Mouse (Mus musculus): ENCODE measurements around the gene Ddx42.
"Not testable (repeated sequence)": the region's sequence is repeated elsewhere in the genome, so short reads cannot be mapped to it uniquely, and the experiment has no call there.

The Ddx42 gene

DNA sequence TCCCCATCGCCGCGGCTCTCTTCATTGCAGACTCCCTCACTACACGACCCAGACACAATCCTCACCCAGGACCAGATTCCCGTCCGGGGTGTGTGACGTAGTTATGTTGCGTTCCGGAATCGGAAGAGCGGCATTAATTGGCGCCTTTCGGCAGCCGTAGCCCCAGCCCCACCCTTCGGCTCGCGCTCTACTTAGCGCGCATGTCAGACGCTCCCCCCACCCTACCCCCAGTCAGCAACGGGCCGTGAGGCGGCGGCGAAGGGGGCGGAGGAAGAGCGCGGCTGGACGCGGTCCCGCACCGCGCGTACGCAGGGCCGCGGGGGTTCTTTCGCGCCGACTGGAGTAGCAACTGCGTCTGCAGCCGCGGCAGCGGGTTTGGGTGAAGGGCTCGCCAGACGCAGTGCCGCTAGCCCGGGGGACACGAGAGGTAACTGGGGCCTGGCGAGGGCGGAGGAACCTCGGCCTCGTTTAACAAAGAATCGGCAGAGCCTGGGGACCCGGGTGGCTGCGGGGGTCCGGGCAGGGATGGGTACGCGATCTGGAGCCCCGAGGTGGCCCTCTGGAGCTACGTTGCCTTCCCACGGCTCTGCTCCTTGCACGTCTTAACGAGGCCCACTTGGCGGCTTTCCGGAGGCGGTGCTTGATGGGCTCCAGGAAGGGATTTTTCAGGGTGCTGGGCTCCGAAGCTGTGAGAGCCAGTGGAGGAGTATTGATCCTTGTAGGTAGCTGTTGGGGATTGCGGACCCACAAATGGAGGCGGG, at the start of gene Ddx42:
Gene Ddx42, plus strand, starts transcription at position 197 of the 761 bp plus-strand sequence.
- DNase-seq (ENCODE audit: low read depth, low spot score) = peak; percentile 97

- no peak for DNase-seq (ENCODE audit: low read depth, low spot score)
These were observed 49.3 kb upstream of the Ddx42 start for GRCm38 (mm10) chr11:106167435-106167834.

DNA sequence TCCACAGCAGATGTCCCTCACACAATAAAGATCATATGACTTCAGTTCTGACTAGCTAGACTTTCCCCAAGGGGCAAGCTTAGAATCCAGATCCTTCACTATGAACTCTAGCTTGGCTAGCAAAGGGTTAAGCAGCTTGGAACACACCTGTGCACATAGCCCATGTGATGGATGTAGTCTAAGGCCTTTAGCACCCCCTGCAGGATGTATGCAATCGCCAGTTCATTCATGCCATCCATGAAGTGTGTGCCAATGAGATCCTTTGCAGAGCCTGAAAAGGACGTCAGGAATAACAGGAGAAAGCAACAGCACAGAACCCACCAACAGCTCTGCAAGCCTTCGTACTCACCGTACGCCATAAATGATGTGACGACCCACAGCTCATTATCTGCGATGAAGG, 45.9 kb upstream of the Ddx42 start:
- DNase-seq (ENCODE audit: low read depth, low spot score) = peak; percentile 56

GRCm38 (mm10) chr11:106173228-106173627, 43.5 kb upstream of the Ddx42 start:
- no peak for DNase-seq (ENCODE audit: low read depth, low spot score)

GRCm38 (mm10) chr11:106174372-106174771, 42.4 kb upstream of the Ddx42 start:
- no peak for DNase-seq (ENCODE audit: low read depth, low spot score)

- no peak for DNase-seq (ENCODE audit: low read depth, low spot score)
These were observed 41.6 kb upstream of the Ddx42 start for GRCm38 (mm10) chr11:106175081-106175480.

- no peak for DNase-seq (ENCODE audit: low read depth, low spot score)
These were observed 40.4 kb upstream of the Ddx42 start for GRCm38 (mm10) chr11:106176372-106176771.

- DNase-seq (ENCODE audit: low read depth, low spot score) = no peak
These were observed 38.5 kb upstream of the Ddx42 start for GRCm38 (mm10) chr11:106178036-106178782.

DNA sequence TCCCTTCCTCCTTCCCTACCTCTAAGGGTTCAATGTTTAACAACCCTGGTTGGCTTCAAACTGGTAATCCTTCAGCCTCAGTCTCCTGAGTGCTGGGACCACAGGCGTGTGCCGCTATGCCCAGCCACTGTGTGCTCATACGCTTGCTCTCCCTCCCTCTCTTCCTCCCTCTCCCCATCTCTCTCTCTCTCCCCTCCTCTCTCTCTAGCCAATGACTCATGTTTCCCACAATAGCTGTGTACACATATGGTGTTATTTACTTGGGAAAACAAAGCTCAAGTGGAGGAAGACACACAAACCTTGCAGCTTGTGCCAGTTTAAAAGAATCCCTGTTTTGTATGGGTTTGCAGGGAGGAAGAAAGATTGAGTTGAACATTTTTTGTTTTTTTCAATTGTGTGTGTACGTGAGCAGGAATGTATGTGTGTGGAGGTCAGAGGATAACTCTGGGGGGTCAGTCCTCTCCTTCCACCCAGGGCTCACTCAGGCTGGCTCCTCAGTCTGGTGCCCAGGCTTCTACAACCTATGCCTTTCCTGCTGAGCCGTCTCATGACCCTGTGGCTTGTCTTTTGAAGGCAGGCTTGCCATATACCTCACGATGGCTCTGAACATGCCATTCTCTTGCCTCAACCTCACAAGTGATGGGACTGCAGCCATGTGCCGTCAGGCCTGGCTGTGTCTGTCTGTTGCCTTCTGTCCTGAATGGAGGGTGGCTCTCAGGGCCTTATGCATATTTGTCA, 36.8 kb upstream of the Ddx42 start:
- no peak for DNase-seq (ENCODE audit: low read depth, low spot score)

DNA sequence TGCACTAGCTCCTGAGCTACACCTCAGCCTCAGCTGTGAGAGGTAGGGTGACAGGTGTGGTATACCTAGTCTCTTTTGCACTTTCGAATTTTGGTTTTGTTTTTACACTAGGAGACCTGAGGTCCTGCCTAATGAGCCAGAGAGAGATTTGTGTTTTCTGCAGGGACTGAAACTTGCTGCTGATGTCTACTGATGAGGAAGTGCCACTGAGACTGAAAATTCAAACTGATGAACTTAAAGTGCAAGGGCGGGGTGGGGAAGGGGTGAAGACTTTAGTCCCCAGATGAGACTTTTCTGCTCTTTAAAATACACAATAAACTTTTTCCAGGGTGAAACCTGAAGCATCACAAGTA, 36.3 kb upstream of the Ddx42 start:
- peak; percentile 88 for DNase-seq (ENCODE audit: low read depth, low spot score)

- no peak for DNase-seq (ENCODE audit: low read depth, low spot score)
These were observed 29.4 kb upstream of the Ddx42 start for GRCm38 (mm10) chr11:106187326-106187725.

DNA sequence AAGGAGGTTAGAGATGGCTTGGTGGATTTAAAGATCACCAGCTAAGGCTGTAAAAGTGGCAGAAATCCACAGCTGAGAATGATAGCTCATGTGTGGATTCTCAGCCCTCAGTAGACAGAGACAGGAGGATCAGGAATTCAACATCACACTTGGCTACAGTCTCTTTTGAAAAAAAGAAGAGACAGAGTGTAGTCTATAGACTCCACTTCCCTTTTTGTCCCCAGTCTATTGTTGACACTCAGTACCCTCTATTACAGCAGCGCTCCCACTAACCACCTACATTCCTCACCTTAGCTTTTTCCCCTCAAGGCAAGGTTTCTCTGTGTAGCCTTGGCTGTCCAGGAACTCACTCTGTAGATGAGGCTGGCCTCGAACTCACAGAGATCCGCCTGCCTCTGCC, 25.0 kb upstream of the Ddx42 start:
- DNase-seq (ENCODE audit: low read depth, low spot score) = peak; percentile 19

GRCm38 (mm10) chr11:106192241-106192640, 24.5 kb upstream of the Ddx42 start:
- DNase-seq (ENCODE audit: low read depth, low spot score) = no peak

GRCm38 (mm10) chr11:106192657-106193370, 23.9 kb upstream of the Ddx42 start:
- peak; percentile 85 for DNase-seq (ENCODE audit: low read depth, low spot score)

DNA sequence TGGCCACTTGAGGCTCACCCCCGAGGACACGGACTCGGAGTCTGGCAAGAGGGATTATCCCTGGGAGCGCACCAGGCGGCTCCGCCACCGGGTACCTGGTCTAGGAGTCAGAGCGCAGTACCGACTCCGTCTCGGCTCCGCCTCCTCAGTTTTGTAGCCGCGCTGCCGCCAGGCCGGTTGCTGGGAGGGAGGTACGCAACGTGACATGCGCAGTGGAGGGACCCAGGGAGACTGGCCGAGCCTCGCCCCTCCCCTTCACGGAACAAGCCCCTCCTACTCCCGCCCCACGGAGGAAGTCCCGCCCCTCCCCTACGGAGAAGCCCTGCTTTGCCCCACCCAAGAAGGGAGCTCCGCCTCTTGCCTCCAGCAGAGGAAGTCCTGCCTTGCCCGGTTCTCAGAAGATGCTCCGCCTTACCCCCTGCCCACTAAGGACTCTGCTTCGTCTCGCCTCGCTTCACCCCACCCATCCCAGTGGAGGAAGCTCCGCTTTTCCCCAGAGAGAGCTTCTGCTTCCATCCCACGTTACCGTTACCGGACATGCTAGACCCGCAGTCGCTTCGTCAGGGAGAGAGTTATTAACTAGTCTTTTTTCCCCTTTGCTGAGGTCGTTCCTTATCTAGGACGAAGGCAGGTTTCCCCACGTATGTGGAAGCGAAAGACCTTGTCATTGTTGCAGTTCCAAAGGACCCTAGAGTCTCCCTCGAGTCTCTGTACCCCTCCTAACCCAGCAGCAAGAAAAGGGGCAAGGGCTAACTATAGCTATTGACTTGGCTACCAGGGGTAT, 23.2 kb upstream of the Ddx42 start:
- DNase-seq (ENCODE audit: low read depth, low spot score) = peak; percentile 99

DNA sequence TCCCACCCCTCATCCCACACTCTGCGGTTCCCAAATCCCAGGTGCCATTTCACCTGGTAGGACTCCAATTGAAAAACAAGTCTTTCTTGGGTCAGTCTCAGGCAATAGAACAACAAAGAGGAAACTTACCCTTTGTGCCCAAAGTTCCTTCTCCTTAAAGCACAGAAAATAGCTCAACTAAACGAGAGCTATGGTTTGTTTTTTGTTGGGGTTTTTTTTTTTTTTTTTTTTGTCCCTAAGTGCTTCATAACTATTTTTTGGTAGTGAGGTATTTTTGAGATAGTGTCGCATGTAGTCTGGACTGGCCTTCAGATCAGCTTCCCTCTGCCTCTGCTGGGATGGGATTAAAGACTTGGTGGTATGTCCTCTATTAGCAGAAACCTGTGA, 22.6 kb upstream of the Ddx42 start:
- no peak for DNase-seq (ENCODE audit: low read depth, low spot score)

DNA sequence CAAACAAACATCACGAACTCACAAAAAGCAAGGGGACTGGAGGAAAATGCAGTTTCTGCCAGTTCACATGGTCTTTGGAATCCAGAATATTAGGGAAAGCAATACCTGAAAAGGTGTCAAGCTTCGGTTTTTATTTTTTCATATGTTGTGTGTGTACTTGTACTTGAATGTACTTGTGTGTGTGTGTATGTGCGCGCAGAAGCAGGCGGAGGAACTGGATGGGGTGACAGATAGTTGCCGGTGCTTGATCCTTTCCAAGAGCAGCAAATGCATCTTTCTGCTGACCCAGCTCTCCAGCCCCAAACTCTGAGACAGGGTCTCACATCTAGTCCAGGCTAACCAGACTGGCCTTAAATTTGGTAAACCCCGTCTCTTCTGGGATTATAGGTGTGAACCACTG, 21.8 kb upstream of the Ddx42 start:
- DNase-seq (ENCODE audit: low read depth, low spot score) = no peak

DNA sequence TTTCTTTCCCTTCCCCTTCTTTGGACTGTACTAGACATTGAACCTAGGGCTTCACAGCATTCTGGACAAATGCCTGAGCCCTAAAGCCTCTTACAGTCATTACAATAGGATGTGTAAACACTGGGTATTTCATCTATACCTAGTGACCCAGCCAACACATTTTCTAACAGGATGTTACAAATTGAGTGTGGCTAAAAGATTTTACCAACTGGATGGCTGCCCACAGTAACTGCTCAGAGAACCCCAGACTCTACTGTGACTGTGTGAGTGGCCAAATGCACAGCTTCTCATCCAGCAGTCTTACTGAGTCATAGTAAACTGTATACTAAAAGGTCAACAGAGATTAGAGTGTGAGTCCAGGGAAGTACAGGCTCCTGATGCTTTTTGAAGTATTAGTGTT, 21.4 kb upstream of the Ddx42 start:
- peak; percentile 5 for DNase-seq (ENCODE audit: low read depth, low spot score)

- DNase-seq (ENCODE audit: low read depth, low spot score) = peak; percentile 12
These were observed 18.4 kb upstream of the Ddx42 start for GRCm38 (mm10) chr11:106198277-106198676.

GRCm38 (mm10) chr11:106199997-106200396, 16.7 kb upstream of the Ddx42 start:
- DNase-seq (ENCODE audit: low read depth, low spot score) = not testable (repeated sequence)

DNA sequence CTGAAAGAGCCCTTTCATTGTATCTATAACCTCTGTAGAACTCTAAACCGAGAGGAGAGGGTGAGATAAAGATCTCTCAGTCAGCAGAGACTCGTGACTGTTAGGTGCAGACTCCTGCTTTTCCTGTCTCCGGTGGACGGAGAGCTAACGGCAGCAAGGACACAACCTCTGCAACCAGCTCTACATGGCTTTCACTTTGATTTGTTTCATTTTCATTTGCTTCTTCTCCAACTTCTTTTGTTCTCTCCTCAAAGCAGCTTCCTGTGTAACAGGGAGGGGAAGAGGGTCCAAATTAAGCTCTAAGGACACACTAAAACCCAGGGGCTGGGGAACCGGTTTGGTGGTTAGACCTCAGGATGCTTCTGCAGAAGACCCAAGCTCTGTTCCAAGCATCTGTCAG, 16.0 kb upstream of the Ddx42 start:
- no peak for DNase-seq (ENCODE audit: low read depth, low spot score)
